In genomic region chr7:92669507-92670471, GRCm38 (mm10) we compare ENCODE assay signal across 8 mouse cellular contexts. TPM values are rescaled to one million over a fixed set of nuclear protein-coding genes. Genes with fewer than 3 reads are reported as not detected.
DNase-seq lines count a peak whose midpoint lies in the region; ATAC-seq lines count a peak whose summit lies in the region.

Gene Pcf11, minus strand, starts transcription at chr7:92669934.

- peaks cover 16% of the 10 kb centered on the region for H3K4me1 ChIP-seq in hindbrain, embryonic 16.5 days (ENCODE audit: control insufficient read depth, insufficient read depth, low read depth, low read length)

- ATAC-seq in hindbrain, embryonic 16.5 days, result peak; percentile 99

- H3K27me3 ChIP-seq in hindbrain, embryonic 16.5 days (replicated peaks; ENCODE audit: control insufficient read depth, insufficient read depth, low read length), result no peaks in the 10 kb centered on the region

- peak; percentile 95 for DNase-seq in WW6 (ENCODE audit: low read depth, low spot score)
- peak; percentile 90 to 95 for DNase-seq in cerebellum, postnatal 4 days (ENCODE audit: low spot score in 2 of 2)
- DNase-seq in gastrocnemius, adult 18-20 months (ENCODE audit: low spot score), result peak; percentile 97
- DNase-seq in left cerebral cortex, adult 18-20 months (ENCODE audit: low spot score in 2 of 2), result peak; percentile 96 to 97
- DNase-seq in right cerebral cortex, adult 18-20 months, result peak; percentile 98
- peak; percentile 80 for DNase-seq in urinary bladder, postnatal 10 days (ENCODE audit: low spot score)

- WGBS in hindbrain, embryonic 16.5 days, result under 1% methylated on average over 85 of the region's 88 CpGs
- WGBS in macrophage (ENCODE audit: missing documents), result 3% methylated on average over 73 of the region's 88 CpGs

- H3K4me3 ChIP-seq in hindbrain, embryonic 16.5 days (ENCODE audit: low read length), result peak within 1 kb of the TSS; percentile 95
- H3K4me3 ChIP-seq in macrophage (ENCODE audit: inconsistent target), result peak within 1 kb of the TSS; percentile 99

- peaks cover 49% of the 10 kb centered on the region for H3K79me2 ChIP-seq in macrophage (ENCODE audit: inconsistent target)

- H3K9me3 ChIP-seq in hindbrain, embryonic 16.5 days (ENCODE audit: control insufficient read depth, low read length), result no peaks in the 10 kb centered on the region

- no peaks in the 10 kb centered on the region for H3K36me3 ChIP-seq in hindbrain, embryonic 16.5 days (ENCODE audit: control insufficient read depth, insufficient read depth, low read length)
- no peaks in the 10 kb centered on the region for H3K36me3 ChIP-seq in macrophage (ENCODE audit: inconsistent target)

- peak within 1 kb of the TSS; percentile 100 for H3K9ac ChIP-seq in hindbrain, embryonic 16.5 days (ENCODE audit: low read depth, low read length)

- H3K4me2 ChIP-seq in hindbrain, embryonic 16.5 days (ENCODE audit: low read length), result peak within 1 kb of the TSS; percentile 89

- peak within 1 kb of the TSS; percentile 99 for H3K27ac ChIP-seq in hindbrain, embryonic 16.5 days (ENCODE audit: low read depth, low read length)
- H3K27ac ChIP-seq in macrophage, result peak within 1 kb of the TSS; percentile 91

RNA-seq across cellular contexts. Expression of gene Pcf11, which starts in this region (rescaled TPM):
- total RNA-seq in gastrocnemius, adult 18-20 months (2021), result 10 to 100 TPM; 18.3 to 22.0 TPM
- 14.3 and 15.7 TPM in 2 replicates for polyA plus RNA-seq in hindbrain, embryonic 16.5 days (2015; fragmentation: Nextera tagmentation; extraction: Ambion mirVana)
- 10 to 100 TPM; 56.1 to 57.9 TPM for total RNA-seq in left cerebral cortex, adult 18-20 months (2021)
- total RNA-seq in macrophage (2018; cell fraction: chromatin; rRNA removed), result 100 to 1,000 TPM; 107 to 516 (median 258) TPM
- 10 to 100 TPM; 16.3 to 59.4 (median 32.8) TPM for total RNA-seq in macrophage (2018; cell fraction: cytosol; rRNA removed)
- total RNA-seq in macrophage (2018; cell fraction: nucleus; rRNA removed), result 100 to 1,000 TPM; 142 to 492 (median 219) TPM
- 19.0 to 30.0 TPM (median 27.8 TPM) in 3 replicates for polyA plus RNA-seq in macrophage (2018)

Comparison
In these comparisons a context has a peak if more than half of its experiments do, and no peak if none do; other contexts are left out.
1. Peak in every context shown above with its lines: DNase-seq, ATAC-seq, H3K4me3 ChIP-seq and H3K27ac ChIP-seq.